Mouse (Mus musculus) hindbrain, embryonic 15.5 days (tissue): Measurements from ENCODE around the gene Tusc1. TPM values are rescaled to one million over a fixed set of nuclear protein-coding genes. Genes with fewer than 3 reads are reported as not detected.

Source experiments
- ATAC-seq: fragments of 200-750 bp; cut with Nextera tagmentation; 2 replicates; pipeline ENCODE4 v1.8.0; 2017; ENCODE audit warnings: low read depth, moderate number of reproducible peaks, moderate TSS enrichment; ENCODE audit not compliant: low FRiP score
- H3K27ac ChIP-seq: fragments of 300-500 bp; sonication (generic); replicated peaks from 2 replicates; pipeline ENCODE4 v1.5.1; 2015; ENCODE audit warnings: mild to moderate bottlenecking, inconsistent platforms
- H3K27me3 ChIP-seq: fragments of 300-500 bp; sonication (generic); 2 replicates; pipeline ENCODE4 v1.6.1; 2015; ENCODE audit warnings: control low read depth, inconsistent platforms
- H3K36me3 ChIP-seq: fragments of 300-500 bp; sonication (generic); 2 replicates; pipeline ENCODE4 v1.6.1; 2015; ENCODE audit warnings: control low read depth, inconsistent platforms
- H3K4me1 ChIP-seq: fragments of 300-500 bp; sonication (generic); replicated peaks from 2 replicates; pipeline ENCODE4 v1.6.1; 2015; ENCODE audit warnings: control low read depth, inconsistent platforms
- H3K4me2 ChIP-seq: fragments of 300-500 bp; sonication (generic); 2 replicates; pipeline ENCODE4 v1.6.1; 2015; ENCODE audit warnings: moderate library complexity, mild to moderate bottlenecking, inconsistent platforms
- H3K4me3 ChIP-seq: fragments of 300-500 bp; sonication (generic); 2 replicates; pipeline ENCODE4 v1.5.1; 2015; ENCODE audit warnings: mild to moderate bottlenecking, inconsistent platforms
- H3K9ac ChIP-seq: fragments of 300-500 bp; sonication (generic); 2 replicates; pipeline ENCODE4 v1.6.1; 2015; ENCODE audit warnings: inconsistent platforms
- H3K9me3 ChIP-seq: fragments of 300-500 bp; sonication (generic); 2 replicates; pipeline ENCODE4 v1.6.1; 2016; ENCODE audit warnings: control low read depth, inconsistent platforms
- whole genome bisulfite sequencing: fragments of 180-500 bp; shearing (Covaris S2); methylation state at CpG from one replicate; pipeline ENCODE4 v1.1.7; 2015; 5-methylcytosine and 5-hydroxymethylcytosine counted together
- polyA plus RNA-seq: library from polyadenylated mRNA; unstranded; fragments of >200 nt; fragmentation: Nextera tagmentation; extraction: Ambion mirVana; gene quantifications from 2 replicates; pipeline ENCODE4 v1.2.1, GENCODE M21; 2015

The Tusc1 gene
- 13.5 and 17.1 TPM in 2 replicates for polyA plus RNA-seq

GRCm38 (mm10) chr4:93335118-93336003, at the start of gene Tusc1:
Tusc1 (minus strand) TSS chr4:93335511.
- no peaks in the 10 kb centered on the region for H3K36me3 ChIP-seq
- peaks cover 3% of the 10 kb centered on the region; the same call in 1 of the 2 replicates for H3K4me1 ChIP-seq
- H3K27ac ChIP-seq = peak within 1 kb of the TSS; percentile 92
- no peaks in the 10 kb centered on the region for H3K27me3 ChIP-seq
- peak within 1 kb of the TSS; percentile 91 for H3K9ac ChIP-seq
- H3K9me3 ChIP-seq = no peaks in the 10 kb centered on the region
- H3K4me2 ChIP-seq = peak within 1 kb of the TSS; percentile 95
- peak within 1 kb of the TSS; percentile 76 for H3K4me3 ChIP-seq
- ATAC-seq = peak; percentile 92
- under 1% methylated on average over 79 of the region's 97 CpGs for WGBS

DNA sequence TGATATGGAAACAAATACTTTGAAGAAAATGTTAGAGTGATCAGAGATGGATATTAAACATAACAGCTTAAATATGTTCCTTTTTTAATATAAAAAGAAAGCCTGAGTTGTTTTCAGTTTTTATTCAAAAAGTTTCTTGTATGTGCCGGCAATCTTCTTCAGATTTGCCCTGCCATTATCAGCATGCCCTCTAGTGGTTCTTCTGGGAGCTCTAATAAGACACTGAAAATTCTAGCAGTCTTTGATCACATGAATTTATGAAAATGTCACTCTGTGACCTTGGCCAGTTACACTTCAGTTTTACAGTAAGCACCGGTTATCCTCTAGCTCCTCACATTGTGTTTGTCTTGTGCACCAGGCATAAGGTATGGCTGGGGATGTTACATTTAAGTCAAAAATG, 17.6 kb upstream of the Tusc1 start:
- WGBS = 77% methylated on average over 2 of the region's 2 CpGs

DNA sequence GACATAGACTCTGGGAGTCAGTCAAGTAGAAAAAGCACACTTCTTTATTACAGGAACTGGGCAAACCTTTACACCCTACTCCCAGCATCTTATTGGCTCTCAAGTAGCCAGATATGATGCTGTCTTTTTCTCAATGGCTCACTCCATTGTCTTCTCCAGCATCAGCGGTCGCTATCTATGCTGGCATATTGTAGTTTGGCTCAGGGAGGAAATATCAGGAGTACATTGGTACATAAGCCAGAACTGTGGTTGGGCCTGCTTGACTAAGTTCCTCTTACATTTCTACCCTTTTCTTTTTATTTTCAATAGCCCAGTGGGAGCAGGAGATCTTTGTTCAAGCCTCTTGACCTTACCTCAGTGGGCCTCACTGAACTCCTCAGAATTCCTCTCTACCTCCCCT, 9.0 kb upstream of the Tusc1 start:
- no peak for ATAC-seq
- H3K27me3 ChIP-seq = no peaks in the 10 kb centered on the region
- no peak overlapping the region for H3K9ac ChIP-seq
- no peak overlapping the region for H3K4me2 ChIP-seq
- H3K4me3 ChIP-seq = no peak overlapping the region
- no peaks in the 10 kb centered on the region for H3K36me3 ChIP-seq
- 98% methylated on average over 2 of the region's 2 CpGs for WGBS
- H3K27ac ChIP-seq = no peak overlapping the region
- no peaks in the 10 kb centered on the region for H3K4me1 ChIP-seq
- no peaks in the 10 kb centered on the region for H3K9me3 ChIP-seq

More for the DNA sequence above, 17.6 kb upstream of the Tusc1 start:
- ATAC-seq = no peak
- Histone ChIP-seq H3K9ac (no peak overlapping the region), H3K36me3 (no peaks in the 10 kb centered on the region), H3K4me2 (no peak overlapping the region), H3K9me3 (no peaks in the 10 kb centered on the region), H3K4me3 (no peak overlapping the region), H3K27ac (no peak overlapping the region), H3K27me3 (no peaks in the 10 kb centered on the region), H3K4me1 (no peaks in the 10 kb centered on the region)

DNA sequence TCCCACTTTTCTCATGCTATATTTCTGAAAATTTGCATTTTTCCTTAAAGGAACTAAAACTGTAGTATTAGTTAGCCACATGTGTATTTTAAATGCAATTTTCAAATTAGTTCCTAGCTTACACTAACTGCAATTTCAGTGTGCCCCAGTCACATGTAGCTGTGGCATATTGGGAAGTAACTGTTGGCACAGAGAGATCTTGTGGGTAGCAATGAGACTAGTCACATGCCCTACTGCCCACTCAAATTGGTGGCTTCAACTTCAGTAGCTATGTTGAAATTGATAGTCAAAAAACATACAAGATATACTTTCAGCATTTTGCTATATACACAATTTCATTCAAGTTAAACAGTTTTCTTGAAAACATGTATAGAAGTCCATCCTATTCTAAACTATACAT, 6.3 kb upstream of the Tusc1 start:
- no peak for ATAC-seq
- Histone ChIP-seq H3K4me2 (no peak overlapping the region), H3K36me3 (no peaks in the 10 kb centered on the region), H3K27me3 (no peaks in the 10 kb centered on the region), H3K9me3 (no peaks in the 10 kb centered on the region), H3K4me1 (no peaks in the 10 kb centered on the region), H3K9ac (no peak overlapping the region), H3K4me3 (no peak overlapping the region), H3K27ac (no peak overlapping the region)

GRCm38 (mm10) chr4:93337977-93338376, 2.7 kb upstream of the Tusc1 start:
- ATAC-seq = no peak
- no peak overlapping the region for H3K27ac ChIP-seq
- H3K4me1 ChIP-seq = peaks cover 3% of the 10 kb centered on the region; the same call in 1 of the 2 replicates
- WGBS = 80% methylated on average over 3 of the region's 3 CpGs
- no peak overlapping the region for H3K9ac ChIP-seq
- no peaks in the 10 kb centered on the region for H3K9me3 ChIP-seq
- H3K4me2 ChIP-seq = no peak overlapping the region
- no peaks in the 10 kb centered on the region for H3K36me3 ChIP-seq
- no peak overlapping the region for H3K4me3 ChIP-seq
- H3K27me3 ChIP-seq = no peaks in the 10 kb centered on the region

- Histone ChIP-seq H3K4me2 (peak overlapping the region; percentile 95), H3K27me3 (no peaks in the 10 kb centered on the region), H3K9me3 (no peaks in the 10 kb centered on the region), H3K4me1 (peaks cover 3% of the 10 kb centered on the region; the same call in 1 of the 2 replicates), H3K4me3 (peak overlapping the region; percentile 76), H3K9ac (peak overlapping the region; percentile 91), H3K27ac (peak overlapping the region; percentile 92), H3K36me3 (no peaks in the 10 kb centered on the region)
- 0% methylated on average over 49 of the region's 49 CpGs for WGBS
- ATAC-seq = peak; percentile 86
These were observed 634 bp downstream of the Tusc1 start for GRCm38 (mm10) chr4:93334636-93335117.

DNA sequence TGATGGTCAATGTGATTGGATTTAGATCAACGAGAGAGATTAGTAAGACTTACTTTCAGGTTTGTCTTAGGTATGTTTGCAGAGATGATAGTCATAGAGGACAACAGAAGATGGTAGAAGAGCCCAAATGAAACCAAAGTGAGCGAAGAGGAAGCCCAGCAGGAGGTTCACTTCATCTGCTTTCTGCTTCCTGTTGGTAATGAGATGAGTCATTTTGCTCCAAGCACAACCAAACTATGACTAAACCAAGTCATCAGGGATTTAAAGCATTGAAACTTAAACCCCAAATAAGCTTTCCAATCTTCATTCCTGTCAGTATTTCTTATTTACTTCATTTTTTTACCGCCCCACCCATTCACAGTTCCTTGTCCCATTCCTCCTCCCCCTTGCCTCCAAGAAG, 27.8 kb downstream of the Tusc1 start:
- Histone ChIP-seq H3K27me3 (no peaks in the 10 kb centered on the region), H3K4me1 (no peaks in the 10 kb centered on the region), H3K27ac (no peak overlapping the region), H3K9me3 (no peaks in the 10 kb centered on the region), H3K4me2 (no peak overlapping the region), H3K36me3 (no peaks in the 10 kb centered on the region), H3K4me3 (no peak overlapping the region), H3K9ac (no peak overlapping the region)
- 90% methylated on average over 3 of the region's 3 CpGs for whole genome bisulfite sequencing
- no peak for ATAC-seq

- H3K4me3 ChIP-seq = no peak overlapping the region
- H3K9me3 ChIP-seq = no peaks in the 10 kb centered on the region
- no peaks in the 10 kb centered on the region for H3K4me1 ChIP-seq
- H3K27ac ChIP-seq = no peak overlapping the region
- ATAC-seq = no peak
- no peaks in the 10 kb centered on the region for H3K27me3 ChIP-seq
- no peaks in the 10 kb centered on the region for H3K36me3 ChIP-seq
- no peak overlapping the region for H3K4me2 ChIP-seq
- no peak overlapping the region for H3K9ac ChIP-seq
- WGBS = 77% methylated on average over 4 of the region's 4 CpGs
These were observed 49.2 kb downstream of the Tusc1 start for GRCm38 (mm10) chr4:93286065-93286464.
